Comparison of ENCODE assay signal across 22 mouse cellular contexts in the genomic region with DNA sequence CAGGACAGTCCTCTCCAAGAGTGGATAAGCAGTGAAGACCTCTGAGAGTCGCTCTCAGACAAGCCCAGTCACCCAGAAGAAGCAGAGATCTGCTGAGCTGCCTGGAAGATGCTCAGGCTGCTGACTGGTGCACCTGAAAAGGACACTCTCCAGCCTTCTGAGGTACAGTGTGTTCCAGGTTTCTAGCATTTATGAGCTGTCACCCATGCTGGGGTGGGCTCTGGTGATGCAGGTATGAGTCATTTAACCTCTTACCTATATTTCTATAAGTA. TPM values are rescaled to one million over a fixed set of nuclear protein-coding genes. Genes with fewer than 3 reads are reported as not detected.
DNase-seq lines count a peak whose midpoint lies in the region; ATAC-seq and TF ChIP-seq lines count a peak whose summit lies in the region.
"Had no signal": no experiment of that assay in that cellular context is flagged by ENCODE, and none has a peak within 500 bp of the region (broad histone marks: within the 10 kb centered on the region; RNA-seq: fewer than 3 reads in every experiment).

No protein-coding gene starts in this region.

- peak overlapping the region; percentile 54; the same call in 1 of the 2 replicates for H3K27ac ChIP-seq in hindbrain, embryonic 14.5 days
- H3K27ac ChIP-seq in hindbrain, embryonic 11.5 days (ENCODE audit: low read depth, low read length) = no peak overlapping the region
- peak overlapping the region; percentile 87 for H3K27ac ChIP-seq in liver, postnatal 0 days (ENCODE audit: low read depth)
- H3K27ac ChIP-seq: embryonic facial prominence, embryonic 13.5 days; gastrocnemius, adult 2 months had no signal

- no peak for TF ChIP-seq CTCF in liver, postnatal 0 days (IDR thresholded peaks at IDR 0.05; ENCODE audit: low read depth)

- H3K4me2 ChIP-seq in hindbrain, embryonic 14.5 days (replicated peaks) = no peak overlapping the region
- H3K4me2 ChIP-seq in hindbrain, embryonic 11.5 days (replicated peaks; ENCODE audit: low read depth, low read length) = no peak overlapping the region
- peak overlapping the region; percentile 60 for H3K4me2 ChIP-seq in liver, postnatal 0 days (ENCODE audit: low read depth, low read length)
- H3K4me2 ChIP-seq: embryonic facial prominence, embryonic 13.5 days; lung, embryonic 14.5 days; midbrain, embryonic 11.5 days had no signal

- no peak overlapping the region for H3K9ac ChIP-seq in hindbrain, embryonic 14.5 days
- H3K9ac ChIP-seq in hindbrain, embryonic 11.5 days (ENCODE audit: low read depth, low read length) = no peak overlapping the region
- H3K9ac ChIP-seq in liver, postnatal 0 days (replicated peaks) = peak overlapping the region; percentile 60
- H3K9ac ChIP-seq: embryonic facial prominence, embryonic 13.5 days; forebrain, postnatal 0 days; lung, embryonic 14.5 days had no signal

- no peaks in the 10 kb centered on the region for H3K36me3 ChIP-seq in hindbrain, embryonic 14.5 days (replicated peaks; ENCODE audit: control insufficient read depth, insufficient read depth)
- H3K36me3 ChIP-seq in hindbrain, embryonic 11.5 days (ENCODE audit: control insufficient read depth, insufficient read depth, low read length) = no peaks in the 10 kb centered on the region
- no peaks in the 10 kb centered on the region for H3K36me3 ChIP-seq in liver, postnatal 0 days (replicated peaks; ENCODE audit: insufficient read depth, low read length)
- H3K36me3 ChIP-seq: embryonic facial prominence, embryonic 13.5 days; forebrain, embryonic 10.5 days had no signal

- H3K9me3 ChIP-seq in hindbrain, embryonic 14.5 days (ENCODE audit: control insufficient read depth, low read length) = no peaks in the 10 kb centered on the region
- no peaks in the 10 kb centered on the region for H3K9me3 ChIP-seq in hindbrain, embryonic 11.5 days (ENCODE audit: control insufficient read depth, low read length)
- no peaks in the 10 kb centered on the region for H3K9me3 ChIP-seq in liver, postnatal 0 days (ENCODE audit: low read length)
- H3K9me3 ChIP-seq: embryonic facial prominence, embryonic 13.5 days; forebrain, embryonic 10.5 days had no signal

- 63% methylated on average over 1 of the region's 1 CpGs for WGBS in hindbrain, embryonic 14.5 days
- 43% methylated on average over 1 of the region's 1 CpGs for WGBS in hindbrain, embryonic 11.5 days
- 4% methylated on average over 1 of the region's 1 CpGs for WGBS in liver, postnatal 0 days (ENCODE audit: insufficient replicate concordance)

- TF ChIP-seq EP300 in liver, postnatal 0 days (IDR thresholded peaks at IDR 0.05; ENCODE audit: low read depth) = no peak

- H3K27me3 ChIP-seq in hindbrain, embryonic 14.5 days (ENCODE audit: control insufficient read depth, insufficient read depth, low read length) = no peaks in the 10 kb centered on the region
- no peaks in the 10 kb centered on the region for H3K27me3 ChIP-seq in hindbrain, embryonic 11.5 days (ENCODE audit: control insufficient read depth, insufficient read depth, low read length)
- H3K27me3 ChIP-seq in liver, postnatal 0 days (ENCODE audit: insufficient read depth, low read length) = no peaks in the 10 kb centered on the region

- H3K4me3 ChIP-seq in hindbrain, embryonic 14.5 days (replicated peaks; ENCODE audit: low read length) = no peak overlapping the region
- no peak overlapping the region for H3K4me3 ChIP-seq in hindbrain, embryonic 11.5 days (ENCODE audit: low read depth, low read length)
- peak overlapping the region; percentile 46 for H3K4me3 ChIP-seq in liver, postnatal 0 days (ENCODE audit: low read depth, low read length)
- H3K4me3 ChIP-seq: embryonic facial prominence, embryonic 13.5 days; forebrain, embryonic 10.5 days; gastrocnemius, adult 2 months had no signal

- DNase-seq in hindbrain, embryonic 14.5 days (ENCODE audit: low spot score) = no peak
- no peak for DNase-seq in hindbrain, embryonic 11.5 days (ENCODE audit: low spot score)
- DNase-seq in brain, adult 2 months (ENCODE audit: low read depth, low spot score) = peak; percentile 9
- DNase-seq in liver = peak; percentile 59
- no peak for DNase-seq in liver, postnatal 0 days
- DNase-seq in right cerebral cortex, postnatal 36 days (ENCODE audit: low spot score in 2 of 2) = no peak
- no peak for DNase-seq in kidney, adult 8-10 months
- DNase-seq: adrenal gland, adult 2 months; cerebellum, adult 9-11 months; forebrain, postnatal 0 days; gastrocnemius, adult 2 months; kidney, adult 2 months; kidney, postnatal 14 days; lung, embryonic 14.5 days; lung, postnatal 4 days; right cerebral cortex, postnatal 25 days; thymus, postnatal 25 days had no signal

- ATAC-seq in hindbrain, embryonic 14.5 days (ENCODE audit: low FRiP score) = no peak
- ATAC-seq in hindbrain, embryonic 11.5 days (ENCODE audit: low FRiP score) = no peak
- peak; percentile 73 for ATAC-seq in liver, postnatal 0 days
- ATAC-seq: forebrain, postnatal 0 days had no signal

- H3K4me1 ChIP-seq in hindbrain, embryonic 14.5 days (replicated peaks; ENCODE audit: control insufficient read depth, insufficient read depth, low read length) = no peaks in the 10 kb centered on the region
- no peaks in the 10 kb centered on the region for H3K4me1 ChIP-seq in hindbrain, embryonic 11.5 days (replicated peaks; ENCODE audit: control insufficient read depth, insufficient read depth, low read length)
- peaks cover 9% of the 10 kb centered on the region; the same call in 1 of the 2 replicates for H3K4me1 ChIP-seq in liver, postnatal 0 days (ENCODE audit: insufficient read depth)
- H3K4me1 ChIP-seq: embryonic facial prominence, embryonic 13.5 days; forebrain, embryonic 10.5 days had no signal

RNA-seq across cellular contexts. Expression of a gene that starts 6.6 kb away (rescaled TPM):
- polyA plus RNA-seq in hindbrain, embryonic 14.5 days (2014; fragmentation: Nextera tagmentation; extraction: Ambion mirVana) = 1.5 and 2.4 TPM in 2 replicates
- 0.93 and 1.1 TPM in 2 replicates for polyA plus RNA-seq in hindbrain, embryonic 11.5 days (2014; fragmentation: Nextera tagmentation; extraction: Ambion mirVana)
- 0.22 and 0.39 TPM in 2 replicates for polyA plus RNA-seq in liver, postnatal 0 days (2015; fragmentation: Nextera tagmentation; extraction: Ambion mirVana)
- polyA plus RNA-seq: adrenal gland, adult 2 months; brain, embryonic 14.5 days; kidney, adult 2 months had no signal

RNA-seq across cellular contexts. Expression of a gene that starts 24.0 kb away (rescaled TPM):
- polyA plus RNA-seq in hindbrain, embryonic 14.5 days (2014; fragmentation: Nextera tagmentation; extraction: Ambion mirVana) = 0.62 and 0.73 TPM in 2 replicates
- polyA plus RNA-seq in hindbrain, embryonic 11.5 days (2014; fragmentation: Nextera tagmentation; extraction: Ambion mirVana) = 0.70 and 0.71 TPM in 2 replicates
- 0.05 TPM in 1 of 2 replicates, not detected in the other for polyA plus RNA-seq in liver, postnatal 0 days (2015; fragmentation: Nextera tagmentation; extraction: Ambion mirVana)
- polyA plus RNA-seq: adrenal gland, adult 2 months; kidney, adult 2 months had no signal

RNA-seq across cellular contexts. Expression of a gene that starts 26.9 kb away (rescaled TPM):
- 0.10 and 0.12 TPM in 2 replicates for polyA plus RNA-seq in hindbrain, embryonic 14.5 days (2014; fragmentation: Nextera tagmentation; extraction: Ambion mirVana)
- polyA plus RNA-seq in hindbrain, embryonic 11.5 days (2014; fragmentation: Nextera tagmentation; extraction: Ambion mirVana) = 0.06 TPM in 1 of 2 replicates, not detected in the other
- polyA plus RNA-seq in liver, postnatal 0 days (2015; fragmentation: Nextera tagmentation; extraction: Ambion mirVana) = 0.04 TPM in 2 replicates
- polyA plus RNA-seq: adrenal gland, adult 2 months; brain, embryonic 14.5 days; embryonic facial prominence, embryonic 13.5 days; heart, embryonic 16.5 days had no signal

RNA-seq across cellular contexts. Expression of a gene that starts 35.8 kb away (rescaled TPM):
- 43.5 and 47.8 TPM in 2 replicates for polyA plus RNA-seq in hindbrain, embryonic 14.5 days (2014; fragmentation: Nextera tagmentation; extraction: Ambion mirVana)
- polyA plus RNA-seq in hindbrain, embryonic 11.5 days (2014; fragmentation: Nextera tagmentation; extraction: Ambion mirVana) = 3.0 and 4.4 TPM in 2 replicates
- polyA plus RNA-seq in liver, postnatal 0 days (2015; fragmentation: Nextera tagmentation; extraction: Ambion mirVana) = 0.11 and 0.12 TPM in 2 replicates

Comparison
In these comparisons a context has a peak if more than half of its experiments do, and no peak if none do; other contexts are left out.
1. DNase-seq: peak in brain, adult 2 months (single experiment) and liver (single experiment); none in hindbrain, embryonic 14.5 days (single experiment), hindbrain, embryonic 11.5 days (single experiment), liver, postnatal 0 days (single experiment), right cerebral cortex, postnatal 36 days (0 of 2) and kidney, adult 8-10 months (0 of 2).